Mouse (Mus musculus) lung, postnatal 14 days (tissue): Measurements from ENCODE around the gene Muc3.
"Not testable (repeated sequence)": the region's sequence is repeated elsewhere in the genome, so short reads cannot be mapped to it uniquely, and the experiment has no call there.

Experiments
- DNase-seq: peaks from one replicate; pipeline ENCODE4 v3.0.0; 2021

Gene Muc3

GRCm38 (mm10) chr5:137149272-137149882 is at the start of gene Muc3:
Gene Muc3, minus strand, starts transcription at chr5:137149322.
- DNase-seq, result not testable (repeated sequence)

- DNase-seq, result no peak
Measured at GRCm38 (mm10) chr5:137194488-137195120, 45.5 kb upstream of the Muc3 start.

- DNase-seq, result no peak
Measured at GRCm38 (mm10) chr5:137193279-137193952, 44.3 kb upstream of the Muc3 start.

- DNase-seq, result no peak
Measured at GRCm38 (mm10) chr5:137189326-137189725, 40.2 kb upstream of the Muc3 start.

- no peak for DNase-seq
Measured at GRCm38 (mm10) chr5:137185362-137185761, 36.2 kb upstream of the Muc3 start.

- no peak for DNase-seq
Measured at GRCm38 (mm10) chr5:137179646-137180374, 30.7 kb upstream of the Muc3 start.

- DNase-seq, result no peak
Measured at GRCm38 (mm10) chr5:137173967-137174366, 24.8 kb upstream of the Muc3 start.

- no peak for DNase-seq
Measured at GRCm38 (mm10) chr5:137172591-137172990, 23.5 kb upstream of the Muc3 start.

- DNase-seq, result no peak
Measured at GRCm38 (mm10) chr5:137171478-137171877, 22.4 kb upstream of the Muc3 start.

- DNase-seq, result no peak
Measured at GRCm38 (mm10) chr5:137170836-137171380, 21.8 kb upstream of the Muc3 start.

- no peak for DNase-seq
Measured at GRCm38 (mm10) chr5:137167539-137167938, 18.4 kb upstream of the Muc3 start.

GRCm38 (mm10) chr5:137166012-137166411 is 16.9 kb upstream of the Muc3 start:
- DNase-seq, result no peak

GRCm38 (mm10) chr5:137161853-137162252 is 12.7 kb upstream of the Muc3 start:
- DNase-seq, result no peak

- DNase-seq, result peak; percentile 57
Measured at GRCm38 (mm10) chr5:137159461-137159860, 10.3 kb upstream of the Muc3 start.

- no peak for DNase-seq
Measured at GRCm38 (mm10) chr5:137153289-137153688, 4.2 kb upstream of the Muc3 start.

- no peak for DNase-seq
Measured at GRCm38 (mm10) chr5:137152623-137153022, 3.5 kb upstream of the Muc3 start.

- DNase-seq, result no peak
Measured at GRCm38 (mm10) chr5:137140836-137141235, 8.3 kb downstream of the Muc3 start.

GRCm38 (mm10) chr5:137138977-137139376 is 10.1 kb downstream of the Muc3 start:
- no peak for DNase-seq

- peak; percentile 55 for DNase-seq
Measured at GRCm38 (mm10) chr5:137134959-137135358, 14.2 kb downstream of the Muc3 start.

- peak; percentile 61 for DNase-seq
Measured at GRCm38 (mm10) chr5:137131490-137131889, 17.6 kb downstream of the Muc3 start.

GRCm38 (mm10) chr5:137129281-137129680 is 19.8 kb downstream of the Muc3 start:
- DNase-seq, result no peak

GRCm38 (mm10) chr5:137123516-137123915 is 25.6 kb downstream of the Muc3 start:
- DNase-seq, result no peak

GRCm38 (mm10) chr5:137122686-137123193 is 26.4 kb downstream of the Muc3 start:
- DNase-seq, result peak; percentile 86
